16 mouse cellular contexts compared by ENCODE assay signal in the genomic region with DNA sequence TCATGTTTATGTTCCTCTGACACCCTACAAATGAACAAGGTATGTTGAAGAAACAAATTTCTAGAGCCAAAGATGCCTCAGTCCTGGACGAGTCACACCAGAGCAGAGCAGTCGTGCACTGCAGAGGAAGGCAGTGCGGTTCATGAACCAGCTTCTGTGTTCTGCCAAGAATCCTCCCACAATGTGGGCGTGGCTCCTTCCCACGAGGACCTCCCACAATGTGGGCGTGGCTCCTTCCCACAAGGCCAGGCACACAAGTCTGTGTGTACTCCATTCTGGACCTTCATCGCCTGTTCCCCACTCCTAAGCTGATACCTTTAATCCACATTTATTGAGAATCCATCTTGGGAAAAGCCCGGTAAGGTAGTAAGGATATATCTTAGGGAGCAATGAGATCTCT. TPM values are rescaled to one million over a fixed set of nuclear protein-coding genes. Genes with fewer than 3 reads are reported as not detected.
DNase-seq lines count a peak whose midpoint lies in the region; ATAC-seq lines count a peak whose summit lies in the region.
"Had no signal": no experiment of that assay in that cellular context is flagged by ENCODE, and none has a peak within 500 bp of the region (broad histone marks: within the 10 kb centered on the region; RNA-seq: fewer than 3 reads in every experiment).

No protein-coding gene starts in this region.

- no peak overlapping the region for H3K4me3 ChIP-seq in intestine, embryonic 15.5 days (replicated peaks)
- H3K4me3 ChIP-seq: embryonic facial prominence, embryonic 13.5 days; forebrain, embryonic 13.5 days; heart, embryonic 10.5 days; limb, embryonic 13.5 days had no signal

- DNase-seq in heart, adult 11 months: peak; percentile 63
- DNase-seq in heart, postnatal 36 days: no peak
- DNase-seq in ES-CJ7 (ENCODE audit: low read depth, low spot score): peak; percentile 85
- DNase-seq in naive thymus-derived CD4-positive, alpha-beta T cell, adult 2 months (ENCODE audit: low read depth): peak; percentile 28
- no peak for DNase-seq in adrenal gland, adult 2 months
- DNase-seq in layer of hippocampus, postnatal 36 days: no peak
- DNase-seq: cerebellum, adult 9-10 months; heart, postnatal 4 days; kidney, postnatal 36 days had no signal

- peak; percentile 65 for ATAC-seq in erythroid progenitor cell, adult 5-6 weeks (replicated peaks; ENCODE audit: low FRiP score, poor library complexity, severe bottlenecking)
- ATAC-seq in intestine, embryonic 15.5 days: no peak
- ATAC-seq: forebrain, embryonic 13.5 days had no signal

- H3K9ac ChIP-seq in intestine, embryonic 15.5 days: no peak overlapping the region
- H3K9ac ChIP-seq: embryonic facial prominence, embryonic 13.5 days; forebrain, embryonic 13.5 days; limb, embryonic 13.5 days had no signal

- no peak overlapping the region for H3K4me2 ChIP-seq in intestine, embryonic 15.5 days (replicated peaks)
- H3K4me2 ChIP-seq: embryonic facial prominence, embryonic 13.5 days; forebrain, embryonic 13.5 days; limb, embryonic 13.5 days had no signal

- no peaks in the 10 kb centered on the region for H3K27me3 ChIP-seq in intestine, embryonic 15.5 days (replicated peaks)
- H3K27me3 ChIP-seq: embryonic facial prominence, embryonic 13.5 days; forebrain, embryonic 13.5 days; limb, embryonic 13.5 days had no signal

- intact Hi-C loops in heart, postnatal 36 days (cut with DNase I): no loop called here

- H3K27ac ChIP-seq in intestine, embryonic 15.5 days: no peak overlapping the region
- H3K27ac ChIP-seq: embryonic facial prominence, embryonic 13.5 days; forebrain, embryonic 13.5 days; heart, embryonic 10.5 days; limb, embryonic 13.5 days had no signal

- no peaks in the 10 kb centered on the region for H3K4me1 ChIP-seq in intestine, embryonic 15.5 days (replicated peaks)
- H3K4me1 ChIP-seq: embryonic facial prominence, embryonic 13.5 days; forebrain, embryonic 13.5 days; heart, embryonic 10.5 days; limb, embryonic 13.5 days had no signal

- no peaks in the 10 kb centered on the region for H3K9me3 ChIP-seq in intestine, embryonic 15.5 days
- H3K9me3 ChIP-seq: embryonic facial prominence, embryonic 13.5 days; forebrain, embryonic 13.5 days; heart, embryonic 10.5 days; limb, embryonic 13.5 days had no signal

- WGBS in intestine, embryonic 15.5 days: 57% methylated on average over 8 of the region's 8 CpGs

- no peaks in the 10 kb centered on the region for H3K36me3 ChIP-seq in intestine, embryonic 15.5 days
- H3K36me3 ChIP-seq: embryonic facial prominence, embryonic 13.5 days; heart, embryonic 10.5 days; limb, embryonic 13.5 days had no signal

RNA-seq across cellular contexts. Expression of a gene that starts 8.2 kb away (rescaled TPM):
- 1 to 10 TPM; 2.0 to 2.8 TPM for total RNA-seq in heart, postnatal 36 days (2021)
- 20.9 and 25.2 TPM in 2 replicates for total RNA-seq in erythroid progenitor cell, adult 5-6 weeks (2015; ENCODE audit: low replicate concordance)
- 14.6 and 21.8 TPM in 2 replicates for total RNA-seq in erythroid progenitor cell, adult 5-6 weeks (2017; ENCODE audit: low replicate concordance)
- 1 to 10 TPM; 3.7 to 4.1 TPM for total RNA-seq in adrenal gland, adult 2 months (2021)
- 0.75 and 0.97 TPM in 2 replicates for polyA plus RNA-seq in adrenal gland, adult 2 months (2012; rRNA removed)
- 1.4 and 1.6 TPM in 2 replicates for polyA plus RNA-seq in intestine, embryonic 15.5 days (2015; fragmentation: Nextera tagmentation; extraction: Ambion mirVana)
- 1 to 10 TPM; 2.2 to 3.0 TPM for total RNA-seq in layer of hippocampus, postnatal 36 days (2021)

RNA-seq across cellular contexts. Expression of a gene that starts 41.6 kb away (rescaled TPM):
- under 1 TPM; 0.19 to 0.73 TPM for total RNA-seq in heart, postnatal 36 days (2021)
- 42.5 and 54.5 TPM in 2 replicates for total RNA-seq in erythroid progenitor cell, adult 5-6 weeks (2015; ENCODE audit: low replicate concordance)
- 65.7 and 131 TPM in 2 replicates for total RNA-seq in erythroid progenitor cell, adult 5-6 weeks (2017; ENCODE audit: low replicate concordance)
- under 1 TPM; 0.73 to 0.86 TPM for total RNA-seq in adrenal gland, adult 2 months (2021)
- 0.08 TPM in 2 replicates for polyA plus RNA-seq in adrenal gland, adult 2 months (2012; rRNA removed)
- polyA plus RNA-seq in intestine, embryonic 15.5 days (2015; fragmentation: Nextera tagmentation; extraction: Ambion mirVana): 18.3 and 18.7 TPM in 2 replicates
- total RNA-seq in layer of hippocampus, postnatal 36 days (2021): under 1 TPM; 0.25 to 0.40 TPM
- total RNA-seq: gastrocnemius, adult 18-20 months had no signal

Comparison
In these comparisons a context has a peak if more than half of its experiments do, and no peak if none do; other contexts are left out.
1. DNase-seq: peak in heart, adult 11 months (single experiment), ES-CJ7 (single experiment) and naive thymus-derived CD4-positive, alpha-beta T cell, adult 2 months (single experiment); none in heart, postnatal 36 days (0 of 2), adrenal gland, adult 2 months (single experiment) and layer of hippocampus, postnatal 36 days (0 of 2).
2. RNA of a gene that starts 41.6 kb away (total RNA-seq): 42.5 to 131 TPM in erythroid progenitor cell, adult 5-6 weeks; 0.73 to 0.86 TPM in adrenal gland, adult 2 months, 0.19 to 0.73 TPM in heart, postnatal 36 days and 0.25 to 0.40 TPM in layer of hippocampus, postnatal 36 days; every median in the first group is over 10 times any median in the second.